Mouse (Mus musculus): ENCODE results near the gene Unc13b.

Gene Unc13b

DNA sequence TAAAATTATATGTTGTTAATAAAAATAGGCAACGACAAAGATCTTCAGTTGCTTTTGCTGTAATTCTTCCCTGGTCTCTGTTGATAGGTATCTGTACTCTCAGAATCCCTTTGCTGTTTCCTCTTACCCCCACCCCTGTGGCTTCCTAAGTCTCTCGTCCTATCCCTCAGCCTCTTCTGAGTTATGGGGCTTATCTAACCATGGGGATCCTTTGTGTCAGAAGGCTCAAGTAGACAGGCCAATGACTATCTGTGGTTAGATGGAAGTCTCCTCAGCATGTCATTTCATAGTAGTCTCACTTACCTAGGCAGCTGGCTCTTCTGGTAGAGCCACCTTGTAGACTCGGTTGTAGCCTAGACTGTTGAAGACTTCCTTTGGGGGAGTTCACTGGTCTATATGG, 173.1 kb downstream of the Unc13b start:
- no peak for DNase-seq (ENCODE audit: low spot score)

DNA sequence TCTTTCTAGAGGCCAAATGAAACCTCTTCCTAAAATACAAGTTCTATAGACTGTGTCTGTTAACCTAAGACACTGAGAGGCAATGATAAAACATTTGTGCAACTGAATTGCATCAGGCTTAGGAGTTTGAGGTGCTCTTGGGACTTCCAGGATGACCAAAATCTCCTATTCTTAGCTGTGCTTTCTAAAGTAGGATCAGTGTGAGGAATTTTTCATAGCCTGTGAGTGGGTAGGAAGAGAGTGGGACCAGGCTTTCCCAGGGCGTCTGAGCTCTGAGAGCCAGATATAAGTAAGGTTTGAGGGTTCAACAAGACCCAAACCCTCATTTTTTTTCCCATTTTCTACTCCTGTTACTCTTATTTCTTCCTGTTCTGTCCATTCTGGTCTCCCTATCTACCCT, 174.2 kb downstream of the Unc13b start:
- no peak for DNase-seq (ENCODE audit: low spot score)

DNA sequence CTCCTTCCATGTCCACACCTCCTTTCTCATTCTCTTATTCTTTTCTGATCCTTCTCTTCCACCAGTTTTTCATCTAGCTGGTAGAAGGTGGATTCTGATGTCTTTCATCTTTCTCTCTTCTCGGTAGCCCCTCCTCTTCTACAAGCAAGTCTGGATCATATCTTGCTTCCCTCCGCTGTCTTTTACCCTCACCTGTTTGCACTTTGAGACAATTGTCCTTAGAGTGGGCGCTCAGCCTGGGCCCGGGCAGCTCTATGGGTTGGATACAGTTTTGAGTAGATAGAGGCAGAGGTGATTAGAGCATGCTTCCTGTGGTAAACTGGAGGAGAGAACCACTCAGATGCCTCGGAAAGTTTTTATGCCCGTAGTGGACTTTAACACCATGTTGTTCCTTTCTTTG, 174.7 kb downstream of the Unc13b start:
- DNase-seq (ENCODE audit: low spot score) = no peak

DNA sequence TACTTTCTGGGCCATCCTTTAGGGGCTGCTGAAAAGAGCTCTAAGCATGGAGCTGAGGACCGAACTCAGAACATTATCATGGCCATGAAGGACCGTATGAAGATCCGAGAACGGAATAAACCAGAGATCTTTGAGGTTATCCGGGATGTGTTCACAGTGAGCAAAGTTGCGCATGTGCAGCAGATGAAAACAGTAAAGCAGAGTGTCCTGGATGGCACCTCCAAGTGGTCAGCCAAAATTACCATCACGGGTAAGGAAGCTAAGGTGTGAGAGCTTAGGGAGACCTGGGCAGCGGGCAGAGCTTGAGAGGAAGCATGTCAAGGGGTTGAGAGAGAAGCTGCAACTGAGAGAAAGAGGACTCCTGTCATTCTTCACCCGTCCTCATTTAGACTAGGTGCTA, 178.1 kb downstream of the Unc13b start:
- no peak for DNase-seq (ENCODE audit: low spot score)

DNA sequence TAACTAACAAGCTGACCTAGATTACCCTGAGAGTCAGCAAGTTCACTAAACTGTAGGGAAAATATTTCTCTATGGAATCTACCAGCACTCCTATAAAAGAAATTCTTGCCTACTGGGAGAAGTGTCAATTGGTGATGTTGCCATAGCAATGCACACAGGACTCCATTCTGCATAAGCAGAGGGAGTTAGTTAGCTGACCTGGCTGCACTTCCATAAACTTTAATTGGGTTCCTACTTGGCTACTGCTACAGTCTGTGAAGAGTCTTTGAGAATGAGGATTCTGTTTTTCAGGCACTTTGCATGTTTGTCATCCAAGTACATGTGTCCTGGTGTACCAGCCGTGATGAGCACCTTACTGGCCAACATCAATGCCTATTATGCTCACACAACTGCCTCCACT, 182.0 kb downstream of the Unc13b start:
- DNase-seq (ENCODE audit: low spot score) = no peak

DNA sequence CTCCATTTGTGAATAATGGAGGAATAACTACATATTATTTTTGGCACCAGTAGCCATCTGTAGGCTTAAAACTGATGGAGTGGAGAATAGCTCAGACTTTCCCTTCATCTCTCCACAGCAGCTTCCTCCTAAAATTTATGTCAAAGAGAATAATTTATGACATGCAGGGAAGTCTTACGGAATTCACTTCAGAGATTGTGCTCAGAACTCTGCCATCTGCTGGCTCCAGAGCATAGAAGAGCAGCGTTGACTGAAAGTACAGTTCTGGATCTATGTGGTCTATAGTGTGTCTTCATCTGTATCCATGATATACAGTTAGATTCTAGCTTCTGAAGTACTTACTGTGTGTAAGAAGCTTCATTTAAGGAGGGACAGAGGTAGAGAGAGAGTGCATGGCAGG, 185.3 kb downstream of the Unc13b start:
- peak; percentile 38 for DNase-seq (ENCODE audit: low spot score)

DNA sequence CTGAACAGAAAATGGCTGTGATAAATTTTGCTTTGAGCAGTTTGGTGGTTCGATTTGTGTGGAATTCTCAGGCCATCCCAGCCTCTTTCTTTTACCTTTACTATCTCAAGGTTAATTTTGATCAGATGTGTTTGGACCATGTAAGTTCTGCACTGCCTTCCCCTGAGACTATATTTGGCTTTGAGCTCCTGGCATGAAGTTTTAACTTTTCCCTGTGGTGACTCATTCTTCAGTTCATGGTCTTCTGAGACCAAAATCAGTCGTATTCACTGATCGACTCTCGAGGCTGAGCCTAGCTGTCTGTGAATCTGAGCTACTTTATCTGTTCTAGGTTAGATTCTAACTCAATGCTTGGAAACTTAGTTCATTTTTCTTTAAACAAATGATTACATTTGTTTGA, 187.0 kb downstream of the Unc13b start:
- DNase-seq (ENCODE audit: low spot score) = peak; percentile 6

DNA sequence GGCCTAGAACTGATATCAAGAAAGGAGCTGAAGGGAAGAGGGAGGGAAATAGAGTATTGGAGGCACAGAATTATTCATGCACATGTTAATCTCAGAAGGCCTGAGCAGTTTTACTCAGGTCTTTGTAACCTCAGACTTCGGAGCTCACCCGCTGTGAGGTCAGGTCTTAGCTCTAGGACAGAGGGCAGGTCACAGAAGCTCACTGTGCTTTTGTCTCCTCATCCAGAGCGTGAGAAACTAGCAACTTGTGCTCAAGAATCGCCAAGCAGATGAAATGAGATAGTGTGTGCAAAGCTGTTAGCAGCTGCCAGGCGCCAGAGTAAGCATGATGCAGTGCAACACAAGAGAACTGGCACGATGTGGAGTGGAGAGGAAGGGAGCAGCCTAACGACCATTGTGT, 189.3 kb downstream of the Unc13b start:
- DNase-seq (ENCODE audit: low spot score) = no peak

DNA sequence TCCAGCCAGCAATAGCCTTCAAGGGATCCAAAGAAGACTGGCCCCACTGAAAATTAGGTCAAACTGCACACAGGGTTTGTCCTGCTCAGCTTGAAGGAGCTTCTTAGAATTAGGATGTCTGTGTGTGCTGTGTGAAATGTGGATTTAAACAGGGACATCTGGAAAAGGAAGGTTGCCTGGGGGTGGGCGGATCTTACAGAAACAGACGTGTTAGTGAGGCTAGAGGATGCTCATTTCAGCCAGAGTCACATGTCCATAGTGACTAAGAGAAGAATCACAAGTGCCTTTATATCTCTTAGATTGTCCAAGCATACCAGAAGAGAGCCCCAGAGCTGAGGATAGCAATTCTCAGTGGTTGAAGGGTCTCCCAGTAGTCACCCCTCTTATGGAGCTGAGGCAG, 190.2 kb downstream of the Unc13b start:
- no peak for DNase-seq (ENCODE audit: low spot score)

DNA sequence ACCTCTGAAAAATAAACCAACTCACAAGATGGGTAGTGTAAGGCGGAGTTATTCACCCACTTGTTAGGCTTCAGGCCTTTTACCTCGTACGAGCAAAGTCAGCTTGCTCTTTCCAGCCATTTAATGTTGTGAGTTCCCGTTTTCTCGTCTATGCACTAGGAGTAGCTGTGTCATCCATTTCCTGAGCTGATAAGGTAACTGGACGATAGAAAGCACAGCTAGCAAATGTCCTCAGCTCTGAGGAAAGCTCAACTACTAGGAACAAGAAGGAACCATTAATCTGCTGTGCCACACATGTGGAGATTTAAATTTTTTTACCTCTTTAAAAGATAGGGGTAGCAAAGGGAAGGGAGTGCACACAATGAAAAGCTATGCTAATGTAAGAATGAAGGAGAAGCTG, 192.5 kb downstream of the Unc13b start:
- no peak for DNase-seq (ENCODE audit: low spot score)

DNA sequence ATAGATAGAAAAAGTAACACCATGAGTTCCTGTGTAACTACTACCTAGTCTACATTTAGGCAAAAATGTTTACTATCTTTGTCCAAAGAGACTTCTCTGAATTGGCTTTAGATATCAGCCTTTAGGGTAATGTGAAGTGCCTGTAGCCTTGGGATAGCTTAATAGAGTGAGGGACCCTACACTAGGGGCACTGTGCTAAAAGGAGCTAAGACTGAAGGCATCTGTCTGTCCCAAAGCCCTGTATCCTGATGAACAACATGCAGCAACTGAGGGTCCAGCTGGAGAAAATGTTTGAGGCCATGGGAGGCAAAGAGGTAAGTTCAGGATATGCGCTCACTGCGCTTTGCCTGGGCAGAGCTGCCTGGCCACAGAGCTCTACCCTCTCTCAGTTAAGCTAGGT, 198.3 kb downstream of the Unc13b start:
- no peak for DNase-seq (ENCODE audit: low spot score)

DNA sequence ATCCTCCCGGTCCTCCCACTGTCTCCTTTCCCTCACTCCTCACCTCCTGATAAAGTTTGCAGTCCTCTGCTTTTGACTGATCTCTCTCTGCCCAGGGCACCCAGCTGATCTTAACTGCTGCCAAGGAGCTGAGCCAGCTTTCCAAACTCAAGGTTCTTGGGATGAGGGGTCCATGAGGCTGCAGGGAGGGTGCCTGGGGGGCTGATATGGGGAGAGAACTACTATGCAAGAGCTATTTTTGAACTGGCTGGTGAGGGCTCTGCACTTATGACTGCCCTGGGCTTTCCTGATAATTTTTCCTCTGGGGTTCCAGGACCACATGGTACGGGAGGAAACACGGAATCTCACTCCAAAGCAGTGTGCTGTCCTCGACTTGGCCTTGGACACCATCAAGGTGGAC, 199.8 kb downstream of the Unc13b start:
- DNase-seq (ENCODE audit: low spot score) = no peak

DNA sequence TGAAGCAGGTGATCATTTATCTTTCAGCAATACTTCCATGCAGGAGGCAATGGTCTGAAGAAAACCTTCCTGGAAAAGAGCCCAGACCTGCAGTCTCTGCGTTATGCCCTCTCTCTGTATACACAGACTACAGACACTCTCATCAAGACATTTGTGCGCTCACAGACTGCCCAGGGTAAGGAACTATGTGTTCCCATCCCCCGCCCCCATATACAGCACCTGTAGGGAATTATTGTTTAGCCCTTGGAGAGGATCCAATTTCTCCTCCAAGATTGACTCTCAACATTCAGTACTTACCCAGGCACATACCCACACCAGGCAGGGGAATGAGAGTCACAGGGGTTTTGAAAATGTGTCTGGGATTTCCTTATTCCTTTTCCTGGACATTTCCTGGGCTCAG, 200.7 kb downstream of the Unc13b start:
- no peak for DNase-seq (ENCODE audit: low spot score)

DNA sequence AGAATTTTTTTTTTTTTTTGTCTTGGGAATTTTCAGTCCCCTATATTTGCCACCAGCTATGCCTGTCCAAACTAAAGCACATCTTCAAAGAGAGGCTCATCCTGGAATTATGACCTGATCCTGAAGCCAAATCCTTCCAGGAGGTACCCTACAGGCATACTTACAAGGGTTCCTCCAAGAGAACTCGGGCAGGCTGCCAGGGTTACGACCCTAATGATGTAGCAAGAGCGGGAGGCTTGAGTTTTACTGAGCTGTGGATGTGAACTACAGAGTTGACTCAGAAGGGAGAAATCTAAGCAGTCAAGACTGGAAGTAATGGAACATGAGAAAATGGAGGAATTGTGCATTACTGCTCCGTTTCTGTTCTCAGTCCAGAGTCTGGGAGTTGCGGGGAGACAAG, 201.3 kb downstream of the Unc13b start:
- no peak for DNase-seq (ENCODE audit: low spot score)

DNA sequence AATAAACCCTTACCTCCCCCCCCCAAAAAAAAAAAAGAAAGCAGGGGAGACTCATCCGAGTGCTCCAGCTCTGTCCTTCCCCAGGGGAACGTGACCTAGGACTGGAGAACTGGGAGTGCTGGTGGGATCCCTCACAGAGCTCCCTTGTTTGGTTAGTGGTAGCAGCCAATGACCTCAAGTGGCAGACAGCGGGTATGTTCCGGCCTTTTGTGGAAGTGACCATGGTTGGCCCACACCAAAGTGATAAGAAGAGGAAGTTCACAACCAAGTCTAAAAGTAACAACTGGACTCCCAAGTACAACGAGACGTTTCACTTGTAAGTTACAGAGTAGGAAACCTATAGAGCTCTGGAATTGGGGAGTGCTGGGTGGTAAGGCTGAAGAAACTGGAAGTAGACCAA, 204.1 kb downstream of the Unc13b start:
- no peak for DNase-seq (ENCODE audit: low spot score)

DNA sequence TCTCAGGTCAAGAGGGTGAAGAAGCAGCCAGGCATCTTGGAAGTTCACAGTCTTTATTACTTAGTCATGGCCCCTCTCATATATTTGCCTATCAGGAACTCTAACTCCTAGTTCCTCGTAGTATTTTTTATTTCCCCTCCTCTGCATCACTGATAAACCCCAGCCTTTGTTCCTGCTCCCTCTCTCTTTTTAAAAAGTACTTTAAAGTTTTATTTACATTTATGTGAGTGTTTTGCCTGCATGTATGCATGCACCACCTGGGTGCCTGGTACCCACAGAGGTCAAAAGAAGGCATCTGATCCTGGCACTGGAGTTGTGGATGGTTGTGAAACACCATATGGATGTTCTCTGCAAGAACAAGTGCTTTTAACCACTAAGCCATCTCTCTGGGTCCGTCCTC, 207.4 kb downstream of the Unc13b start:
- DNase-seq (ENCODE audit: low spot score) = no peak

DNA sequence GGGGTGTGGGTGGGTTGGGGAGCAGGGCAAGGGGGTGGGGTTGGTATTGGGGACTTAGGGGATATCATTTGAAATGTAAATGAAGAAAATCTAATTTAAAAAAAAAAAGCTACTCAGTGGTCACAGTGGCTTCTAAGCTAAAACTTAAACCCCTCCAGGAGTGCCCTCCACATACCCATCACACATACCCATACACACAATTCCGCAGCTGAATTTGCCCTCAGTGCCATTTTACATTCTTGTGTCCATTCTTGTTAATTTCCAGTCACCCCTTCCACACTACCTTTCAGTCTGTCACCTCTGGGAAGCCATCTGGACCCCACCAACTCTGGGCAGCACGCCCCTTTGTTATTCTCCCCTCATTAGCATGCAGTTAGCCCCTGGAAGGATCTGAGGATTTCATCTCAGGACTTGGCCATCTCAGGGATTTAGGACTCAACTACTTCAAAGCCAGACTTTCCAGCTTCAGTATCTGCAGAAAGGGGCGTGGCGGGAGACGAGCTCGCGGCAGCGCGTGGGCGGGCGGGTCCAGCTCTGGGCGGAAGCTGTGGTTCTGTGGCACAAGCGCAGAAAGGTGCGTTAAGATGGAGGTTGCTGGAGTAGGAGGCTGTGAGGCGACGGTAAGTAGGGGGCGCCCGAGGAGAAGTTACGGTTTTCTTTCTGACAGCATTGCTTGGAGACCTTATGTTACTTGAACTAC, 208.0 kb downstream of the Unc13b start, which contains the start of gene Atp8b5:
Gene Atp8b5, plus strand, starts transcription at position 537 of the 700 bp plus-strand sequence.
- DNase-seq (ENCODE audit: low spot score) = peak; percentile 83

DNA sequence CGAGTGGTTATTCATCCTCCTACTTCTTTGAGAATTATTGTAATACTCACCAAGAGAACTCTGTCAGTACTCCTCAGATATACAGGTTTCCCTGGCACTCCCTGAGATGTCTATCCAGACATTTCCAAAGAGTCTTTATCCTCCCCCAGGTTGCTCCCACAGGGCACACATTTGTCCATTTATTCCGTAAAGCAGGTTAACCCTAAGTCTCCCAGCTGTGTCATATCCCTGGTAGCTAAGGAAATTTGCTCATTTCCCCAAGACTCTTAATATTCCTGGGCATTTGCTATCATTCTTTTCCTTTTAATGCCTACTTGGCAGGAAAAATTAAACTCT, 208.5 kb downstream of the Unc13b start:
- no peak for DNase-seq (ENCODE audit: low spot score)

DNA sequence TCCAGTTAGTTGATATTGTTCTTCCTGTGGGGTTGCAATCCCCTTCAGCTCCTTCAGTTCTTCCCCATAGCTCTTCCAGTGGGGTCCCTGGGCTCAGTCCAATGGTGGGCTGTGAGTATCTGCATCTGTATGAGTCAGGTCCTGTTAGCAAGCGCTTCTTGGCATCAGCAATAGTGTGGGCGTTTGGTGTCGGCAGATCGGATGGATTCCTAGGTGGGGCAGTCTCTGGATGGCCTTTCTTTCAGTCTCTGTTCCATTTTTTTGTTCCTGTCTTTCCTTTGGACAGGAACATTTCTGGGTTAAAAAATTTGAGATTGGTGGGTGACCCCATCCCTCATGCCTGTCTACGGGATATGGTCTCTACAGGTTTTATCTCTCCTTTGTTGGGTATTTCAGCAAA, 226.7 kb downstream of the Unc13b start:
- DNase-seq (ENCODE audit: low spot score) = peak; percentile 22

DNA sequence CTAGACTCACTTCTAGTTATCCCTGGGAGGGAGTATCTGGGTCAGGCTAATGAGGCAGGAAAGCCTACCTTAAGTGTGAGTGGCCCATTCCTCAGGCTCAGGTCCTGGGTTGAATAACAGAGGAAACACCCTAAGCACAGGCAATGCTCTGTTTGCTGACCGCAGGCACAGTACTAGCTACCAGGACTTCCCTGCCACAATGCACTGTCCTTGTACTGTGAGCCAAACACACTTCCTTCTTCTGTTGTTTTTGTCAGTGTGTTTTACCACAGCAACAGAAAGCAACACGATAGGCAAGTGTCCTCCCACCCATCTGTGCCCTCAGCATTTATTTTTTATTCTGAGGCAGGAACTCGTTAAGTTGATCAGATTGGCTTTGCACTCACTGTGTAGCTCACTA, 228.6 kb downstream of the Unc13b start:
- DNase-seq (ENCODE audit: low spot score) = no peak

DNA sequence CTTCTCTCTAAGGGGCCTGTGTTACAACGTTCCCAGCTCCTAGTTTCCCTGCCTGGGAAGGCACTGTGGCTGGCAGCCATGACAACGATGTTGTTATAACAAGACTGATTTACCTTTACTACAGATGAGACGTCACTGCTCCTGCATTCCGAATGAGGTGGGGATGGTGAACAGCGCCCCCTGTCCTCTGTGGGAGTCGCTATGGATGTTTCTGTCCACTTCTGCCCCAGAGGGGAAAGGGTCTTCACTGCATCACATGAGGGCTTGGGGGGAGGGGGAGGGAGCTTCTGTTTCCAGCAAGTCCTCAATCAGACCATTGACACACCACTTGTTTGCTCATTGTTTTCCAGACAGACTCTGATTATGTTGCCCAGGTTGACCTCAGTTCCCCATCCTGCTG, 235.2 kb downstream of the Unc13b start:
- no peak for DNase-seq (ENCODE audit: low spot score)

DNA sequence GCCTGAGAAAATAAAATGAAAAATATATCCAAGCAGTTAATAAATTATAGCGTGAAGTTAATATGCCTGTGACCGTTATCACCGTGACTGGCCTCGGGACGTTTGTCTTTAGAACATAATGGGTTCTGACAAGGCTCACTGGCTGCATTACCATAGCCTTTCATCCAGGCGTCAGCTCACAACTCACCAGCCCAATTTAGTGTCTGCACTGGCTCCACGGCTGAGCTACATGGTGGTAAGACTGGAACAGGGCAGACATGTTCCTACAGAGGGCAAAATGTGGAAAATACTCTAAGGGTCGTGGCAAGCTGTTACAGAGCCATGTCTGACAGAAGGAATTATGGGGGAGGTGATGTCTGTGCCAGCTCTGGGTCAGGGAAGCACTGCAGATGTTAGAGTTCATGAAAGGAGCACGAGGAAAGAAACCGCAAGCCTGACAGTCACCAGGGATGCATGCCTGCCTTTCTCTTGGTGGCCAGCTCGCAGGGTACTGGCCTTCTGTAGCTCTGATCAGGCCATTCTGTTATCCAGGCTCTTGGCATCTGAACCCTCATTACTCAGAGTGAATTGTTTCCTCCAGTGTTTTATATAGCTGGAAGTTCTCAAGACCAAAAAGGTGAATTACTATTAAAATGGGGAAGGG, 251.1 kb downstream of the Unc13b start:
- no peak for DNase-seq (ENCODE audit: low spot score)
